Mouse (Mus musculus) hindbrain, postnatal 0 days (tissue): Measurements from ENCODE around the gene Vps11. TPM values are rescaled to one million over a fixed set of nuclear protein-coding genes. Genes with fewer than 3 reads are reported as not detected.
"Not testable (repeated sequence)": the region's sequence is repeated elsewhere in the genome, so short reads cannot be mapped to it uniquely, and the experiment has no call there.

Experiments used
- ATAC-seq: fragments of 200-750 bp; cut with Nextera tagmentation; 2 replicates; pipeline ENCODE4 v1.8.0; 2017; ENCODE audit warnings: mild to moderate bottlenecking, moderate TSS enrichment, moderate library complexity
- DNase-seq: peaks from one replicate; pipeline ENCODE4 v3.0.0-alpha.2; 2015; ENCODE audit warnings: low spot score
- H3K27ac ChIP-seq: fragments of 300-500 bp; sonication (generic); 2 replicates; pipeline ENCODE4 v1.5.1; 2014; ENCODE audit warnings: mild to moderate bottlenecking
- H3K27me3 ChIP-seq: fragments of 300-500 bp; sonication (generic); 2 replicates; pipeline ENCODE4 v1.6.1; 2014; ENCODE audit warnings: low read length, mixed read lengths; ENCODE audit not compliant: insufficient read depth
- H3K36me3 ChIP-seq: fragments of 300-500 bp; sonication (generic); 2 replicates; pipeline ENCODE4 v1.6.1; 2014; ENCODE audit warnings: low read length, mixed read lengths; ENCODE audit not compliant: insufficient read depth
- H3K4me1 ChIP-seq: fragments of 300-500 bp; sonication (generic); 2 replicates; pipeline ENCODE4 v1.6.1; 2014; ENCODE audit warnings: antibody characterized with exemption, low read length, mixed read lengths; ENCODE audit not compliant: insufficient read depth
- H3K4me2 ChIP-seq: fragments of 300-500 bp; sonication (generic); 2 replicates; pipeline ENCODE4 v1.6.1; 2014; ENCODE audit warnings: low read depth, mild to moderate bottlenecking, low read length, moderate library complexity, mixed read lengths
- H3K4me3 ChIP-seq: fragments of 300-500 bp; sonication (generic); 2 replicates; pipeline ENCODE4 v1.5.1; 2014; ENCODE audit warnings: low read length
- H3K9ac ChIP-seq: fragments of 300-500 bp; sonication (generic); replicated peaks from 2 replicates; pipeline ENCODE4 v1.6.1; 2014; ENCODE audit warnings: mild to moderate bottlenecking, low read length, moderate library complexity, mixed read lengths
- H3K9me3 ChIP-seq: fragments of 300-500 bp; sonication (generic); 2 replicates; pipeline ENCODE4 v1.6.1; 2016; ENCODE audit warnings: low read length, mixed read lengths
- CTCF ChIP-seq: IDR thresholded peaks from 2 replicates; pipeline ENCODE4 v1.5.1; 2016; ENCODE audit warnings: antibody characterized with exemption, control low read depth, low read depth
- WGBS: fragments of 180-500 bp; shearing (Covaris S2); extraction: QIAGEN DNeasy Blood & Tissue Kit; methylation state at CpG from one replicate; pipeline ENCODE4 v1.1.7; 2014; 5-methylcytosine and 5-hydroxymethylcytosine counted together
- polyA plus RNA-seq: library from polyadenylated mRNA; unstranded; fragments of >200 nt; fragmentation: Nextera tagmentation; extraction: Ambion mirVana; gene quantifications from 2 replicates; pipeline ENCODE4 v1.2.1, GENCODE M21; 2015
- total RNA-seq: library from RNA; depleted of rRNA; stranded (reverse); fragments of >200 nt; gene quantifications from 2 replicates; pipeline ENCODE4 v1.2.3, GENCODE M21; 2014

Gene Vps11
- total and polyA plus RNA-seq, 2 experiments from 2014 or later: 39.9 to 53.2 TPM

DNA sequence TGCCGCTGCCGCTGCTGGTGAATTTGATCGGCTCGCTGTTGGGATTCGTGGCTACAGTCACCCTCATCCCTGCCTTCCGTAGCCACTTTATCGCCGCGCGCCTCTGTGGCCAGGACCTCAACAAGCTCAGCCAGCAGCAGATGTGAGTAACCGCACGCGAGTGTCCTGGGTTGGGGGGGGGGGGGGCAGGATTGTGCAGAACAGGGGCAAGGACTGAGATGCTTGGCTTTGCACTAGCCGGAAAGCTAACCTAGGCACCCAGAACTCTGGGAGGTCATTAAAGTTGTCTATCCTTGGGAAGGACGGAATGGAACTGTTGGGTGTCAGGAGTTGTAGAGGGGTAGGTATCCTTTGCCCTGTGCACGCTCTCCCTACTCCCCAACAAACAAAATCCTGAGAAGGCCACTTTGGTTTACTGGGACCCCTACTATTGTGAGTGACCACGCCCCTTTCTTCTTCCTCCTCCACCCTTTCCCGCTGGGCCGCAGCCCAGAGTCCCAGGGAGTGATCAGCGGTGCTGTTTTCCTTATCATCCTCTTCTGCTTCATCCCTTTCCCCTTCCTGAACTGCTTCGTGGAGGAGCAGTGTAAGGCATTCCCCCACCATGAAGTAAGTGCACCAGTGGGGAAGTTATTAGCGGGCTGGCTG, 34.3 kb downstream of the Vps11 start:
- H3K27me3 ChIP-seq: no peaks in the 10 kb centered on the region
- H3K4me3 ChIP-seq: peak overlapping the region; percentile 84
- peaks cover 23% of the 10 kb centered on the region; the same call in 1 of the 2 replicates for H3K36me3 ChIP-seq
- peak; percentile 28 for ATAC-seq
- H3K27ac ChIP-seq: peak overlapping the region; percentile 85
- H3K9me3 ChIP-seq: no peaks in the 10 kb centered on the region
- H3K9ac ChIP-seq: peak overlapping the region; percentile 80
- no peak for DNase-seq
- no peak for TF ChIP-seq CTCF
- H3K4me2 ChIP-seq: peak overlapping the region; percentile 76
- 0 out of 2 replicates have a peak, but pooled peaks cover 10% of the 10 kb centered on the region for H3K4me1 ChIP-seq
- under 1% methylated on average over 22 of the region's 22 CpGs for WGBS

DNA sequence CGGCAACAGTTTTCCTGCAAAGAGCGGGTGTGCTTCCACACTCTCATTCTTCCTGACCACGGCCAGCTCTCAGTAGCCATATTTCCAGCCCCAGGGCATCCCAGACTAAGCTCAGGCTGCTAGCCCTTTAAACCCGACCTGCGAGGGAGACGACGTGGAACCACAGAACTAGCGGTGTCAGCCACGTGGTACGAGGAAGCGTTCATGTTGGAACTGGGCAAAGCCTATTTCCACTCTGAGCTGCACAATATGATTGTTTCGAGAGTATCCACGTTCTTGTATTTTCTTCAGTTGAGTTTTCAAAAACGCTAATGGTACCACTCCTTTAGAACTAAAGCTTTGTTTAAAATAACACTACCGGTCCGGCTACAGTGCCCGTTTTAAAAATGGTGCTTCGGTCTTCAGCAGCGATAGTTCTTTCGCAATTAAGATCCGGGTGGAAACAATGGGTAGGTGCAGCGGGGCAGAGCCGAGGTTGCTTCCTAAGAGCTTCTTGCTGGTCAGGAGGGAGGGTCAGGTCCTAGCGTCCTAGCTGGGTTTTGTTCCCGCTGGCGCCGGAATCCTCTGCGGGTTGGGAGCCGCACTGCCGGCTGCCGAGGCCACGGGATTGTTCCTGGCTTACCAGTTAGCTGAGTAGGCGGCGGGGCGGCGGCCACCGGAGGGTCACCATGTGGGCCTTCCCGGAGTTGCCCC, 35.0 kb downstream of the Vps11 start:
- no peak for TF ChIP-seq CTCF

DNA sequence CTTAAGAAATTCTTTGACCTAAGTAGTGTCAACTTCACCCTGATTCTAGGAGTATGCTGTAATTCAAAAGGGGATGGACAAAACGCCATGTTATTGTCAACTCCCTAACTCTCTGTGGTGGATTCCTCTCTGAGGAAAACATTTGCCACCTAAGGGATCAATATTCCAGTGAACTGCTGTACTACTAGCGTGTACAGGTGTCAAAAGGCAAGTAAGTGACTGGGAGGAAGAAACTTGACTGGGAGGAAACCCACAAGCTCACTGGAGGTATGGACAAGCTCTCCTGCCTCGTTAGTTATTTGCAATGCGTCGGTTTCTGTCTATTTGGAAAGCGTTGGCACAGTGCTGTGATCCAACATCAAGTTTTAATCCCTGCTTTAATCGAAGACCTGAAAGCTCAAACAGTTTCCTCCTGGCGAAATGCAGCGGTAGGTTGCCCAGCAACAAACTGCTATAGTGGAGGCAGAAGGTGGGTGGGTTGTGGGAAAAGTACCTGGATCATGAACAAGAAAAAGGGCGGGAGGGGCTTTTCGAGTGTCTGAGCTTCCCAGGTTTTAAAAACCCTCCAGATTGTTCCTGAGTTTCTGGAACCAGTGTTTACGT, 35.6 kb downstream of the Vps11 start, which contains the start of gene Dpagt1:
Dpagt1 (plus strand) TSS at position 252 of the 603 bp plus-strand sequence.
- peak within 1 kb of the TSS; percentile 80 for H3K9ac ChIP-seq
- H3K4me3 ChIP-seq: peak within 1 kb of the TSS; percentile 84
- ATAC-seq: 0 out of 2 replicates have a peak, but pooled peaks have one; percentile 31
- WGBS: 3% methylated on average over 12 of the region's 12 CpGs
- no peak for TF ChIP-seq CTCF
- no peaks in the 10 kb centered on the region for H3K9me3 ChIP-seq
- 0 out of 2 replicates have a peak, but pooled peaks cover 10% of the 10 kb centered on the region for H3K4me1 ChIP-seq
- no peaks in the 10 kb centered on the region for H3K27me3 ChIP-seq
- H3K36me3 ChIP-seq: peaks cover 11% of the 10 kb centered on the region; the same call in 1 of the 2 replicates
- peak within 1 kb of the TSS; percentile 85 for H3K27ac ChIP-seq
- no peak for DNase-seq
- peak within 1 kb of the TSS; percentile 76 for H3K4me2 ChIP-seq

More for the DNA sequence above, 35.0 kb downstream of the Vps11 start:
- H3K9ac ChIP-seq: peak overlapping the region; percentile 80
- H3K4me2 ChIP-seq: peak overlapping the region; percentile 76
- ATAC-seq (peak; percentile 95), DNase-seq (peak; percentile 91)
- peak overlapping the region; percentile 84 for H3K4me3 ChIP-seq
- H3K9me3 ChIP-seq: no peaks in the 10 kb centered on the region
- WGBS: under 1% methylated on average over 38 of the region's 38 CpGs
- H3K27me3 ChIP-seq: no peaks in the 10 kb centered on the region
- H3K27ac ChIP-seq: peak overlapping the region; percentile 85
- H3K36me3 ChIP-seq: peaks cover 17% of the 10 kb centered on the region; the same call in 1 of the 2 replicates
- 0 out of 2 replicates have a peak, but pooled peaks cover 10% of the 10 kb centered on the region for H3K4me1 ChIP-seq

DNA sequence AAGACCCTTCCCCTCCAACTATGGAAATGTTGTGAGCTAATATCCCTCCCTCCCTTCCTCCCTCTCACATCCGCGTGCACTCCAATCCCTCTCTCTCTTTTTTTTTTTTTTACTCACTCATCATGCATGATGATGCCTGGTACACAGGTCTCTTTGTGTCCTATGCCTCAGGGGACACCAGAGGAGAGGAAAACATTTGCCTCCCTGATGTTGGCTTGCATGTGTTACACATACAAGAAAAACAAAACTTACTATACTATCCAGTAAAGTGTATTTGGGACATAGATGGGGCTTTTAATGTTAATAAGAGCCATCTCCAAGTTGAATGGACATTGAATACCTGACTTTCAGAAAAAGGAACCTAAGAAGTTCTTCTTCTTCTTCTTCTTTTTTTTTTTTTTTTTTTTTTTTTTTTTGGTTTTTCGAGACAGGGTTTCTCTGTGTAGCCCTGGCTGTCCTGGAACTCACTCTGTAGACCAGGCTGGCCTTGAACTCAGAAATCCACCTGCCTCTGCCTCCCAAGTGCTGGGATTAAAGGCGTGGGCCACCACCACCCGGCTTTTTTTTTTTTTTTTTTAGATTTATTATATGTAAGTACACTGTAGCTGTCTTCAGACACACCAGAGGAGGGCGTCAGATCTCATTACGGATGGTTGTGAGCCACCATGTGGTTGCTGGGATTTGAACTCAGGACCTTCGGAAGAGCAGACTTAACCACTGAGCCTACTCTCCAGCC, 36.3 kb downstream of the Vps11 start:
- not testable (repeated sequence) for H3K9ac ChIP-seq, H3K36me3 ChIP-seq, H3K9me3 ChIP-seq, DNase-seq, H3K4me1 ChIP-seq, H3K4me3 ChIP-seq, ATAC-seq, H3K27me3 ChIP-seq
- WGBS: 59% methylated on average over 7 of the region's 8 CpGs
- H3K4me2 ChIP-seq: peak overlapping the region; percentile 76
- H3K27ac ChIP-seq: peak overlapping the region; percentile 85; the same call in 1 of the 2 replicates

DNA sequence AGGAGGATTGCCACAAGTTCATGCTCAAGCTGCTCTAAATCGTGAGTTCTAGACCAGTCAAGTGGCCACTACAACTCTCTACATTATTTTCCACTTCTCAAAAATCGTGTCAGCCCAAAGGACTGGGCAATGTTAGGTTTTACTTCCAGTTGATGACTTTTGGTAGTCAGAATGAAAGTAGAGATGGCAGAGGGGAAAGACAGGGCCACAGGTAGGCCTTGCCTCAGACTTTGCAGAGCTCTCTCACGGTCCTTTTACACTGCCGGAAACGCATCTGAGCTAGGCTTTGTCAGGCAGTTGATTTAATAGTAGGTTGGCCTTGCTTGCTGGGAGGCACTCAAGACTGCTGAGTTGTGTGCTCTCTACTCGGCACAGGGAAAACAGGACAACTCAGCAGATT, 37.3 kb downstream of the Vps11 start:
- DNase-seq: no peak
- TF ChIP-seq CTCF: no peak

DNA sequence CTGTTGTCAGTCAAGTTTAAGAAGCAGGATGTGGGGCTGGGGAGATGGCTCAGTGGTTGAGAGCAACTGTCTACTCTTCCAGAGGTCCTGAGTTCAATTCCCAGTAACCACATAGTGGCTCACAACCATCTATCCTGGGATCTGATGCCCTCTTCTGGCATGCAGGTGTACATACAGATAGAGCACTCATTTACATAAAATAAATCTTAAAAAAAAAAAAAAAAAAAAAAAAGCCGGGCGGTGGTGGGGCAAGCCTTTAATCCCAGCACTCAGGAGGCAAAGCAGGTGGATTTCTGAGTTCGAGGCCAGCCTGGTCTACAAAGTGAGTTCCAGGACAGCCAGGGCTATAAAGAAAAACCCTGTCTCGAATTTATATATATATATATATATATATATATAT, 37.8 kb downstream of the Vps11 start:
- H3K9ac ChIP-seq, DNase-seq, H3K36me3 ChIP-seq, H3K27me3 ChIP-seq, H3K4me3 ChIP-seq, H3K4me2 ChIP-seq, H3K9me3 ChIP-seq, ATAC-seq, H3K27ac ChIP-seq: not testable (repeated sequence)
- peaks cover 15% of the 10 kb centered on the region for H3K4me1 ChIP-seq
- 67% methylated on average over 4 of the region's 4 CpGs for WGBS

More for the DNA sequence above, 37.3 kb downstream of the Vps11 start:
- ATAC-seq: no peak
- Histone ChIP-seq H3K4me3 (no peak overlapping the region), H3K4me1 (peaks cover 10% of the 10 kb centered on the region; the same call in 1 of the 2 replicates), H3K9me3 (no peaks in the 10 kb centered on the region), H3K4me2 (no peak overlapping the region), H3K36me3 (no peaks in the 10 kb centered on the region), H3K27me3 (no peaks in the 10 kb centered on the region), H3K27ac (no peak overlapping the region), H3K9ac (no peak overlapping the region)
- WGBS: 81% methylated on average over 6 of the region's 6 CpGs
